Mouse (Mus musculus) spleen, adult 2 months (tissue): ENCODE data around the gene Mab21l1.

Experiments
- CTCF ChIP-seq: fragments of 200-500 bp; IDR thresholded peaks from 2 replicates; pipeline ENCODE4 v1.5.1; 2011; ENCODE audit warnings: mild to moderate bottlenecking, inconsistent platforms; ENCODE audit not compliant: insufficient read depth, insufficient read length, insufficient replicate concordance; ENCODE audit errors: extremely low read depth
- POLR2A ChIP-seq: fragments of 200-500 bp; IDR thresholded peaks from 2 replicates; pipeline ENCODE4 v1.6.1; 2011; ENCODE audit warnings: low read depth, low read length, inconsistent platforms

DNA sequence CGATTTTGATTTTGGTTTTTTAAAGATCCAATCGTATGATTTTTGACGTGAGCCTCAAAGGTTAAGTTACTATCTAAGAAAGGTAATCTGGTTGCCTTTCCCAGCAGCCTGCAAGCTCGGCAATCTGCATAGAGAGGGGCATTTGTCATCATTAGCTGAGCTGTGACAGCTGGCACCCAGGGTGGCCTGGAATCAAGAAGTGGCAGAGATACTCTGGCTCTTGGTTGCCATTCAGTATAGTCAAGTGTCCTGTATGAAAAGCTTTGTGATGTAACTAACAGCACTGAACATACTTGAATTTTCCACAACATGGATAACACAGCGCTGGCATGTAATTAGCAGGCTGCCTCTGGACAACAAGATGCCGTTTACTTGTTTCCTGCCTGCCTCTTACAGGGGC lies 8.1 kb upstream of the Mab21l1 start:
- TF ChIP-seq CTCF (no peak), POLR2A (no peak)
